Mouse (Mus musculus) ES-Bruce4 (cell line): ENCODE measurements around the gene Hif1an. TPM values are rescaled to one million over a fixed set of nuclear protein-coding genes. Genes with fewer than 3 reads are reported as not detected.

Experiments
- H3K27ac ChIP-seq: 2 replicates; pipeline ENCODE4 v1.5.1; 2012; ENCODE audit warnings: low read length, inconsistent platforms; ENCODE audit not compliant: insufficient read depth
- H3K27me3 ChIP-seq: 2 replicates; pipeline ENCODE4 v1.6.1; 2012; ENCODE audit warnings: mild to moderate bottlenecking, low read length, inconsistent platforms; ENCODE audit not compliant: control insufficient read depth, poor library complexity, insufficient read depth, severe bottlenecking
- H3K36me3 ChIP-seq: 2 replicates; pipeline ENCODE4 v1.6.1; 2012; ENCODE audit warnings: inconsistent platforms, mild to moderate bottlenecking, low read length, moderate library complexity; ENCODE audit not compliant: control insufficient read depth, poor library complexity, insufficient read depth, severe bottlenecking
- H3K4me1 ChIP-seq: one replicate; pipeline ENCODE4 v1.8.1; 2011; ENCODE audit warnings: low read length; ENCODE audit not compliant: control insufficient read depth, insufficient read depth
- H3K4me3 ChIP-seq: 2 replicates; pipeline ENCODE4 v1.5.1; 2011; ENCODE audit warnings: low read depth, mild to moderate bottlenecking, low read length
- H3K9ac ChIP-seq: 2 replicates; pipeline ENCODE4 v1.6.1; 2012; ENCODE audit warnings: low read depth, mild to moderate bottlenecking, inconsistent platforms; ENCODE audit not compliant: poor library complexity, severe bottlenecking
- H3K9me3 ChIP-seq: replicated peaks from 2 replicates; pipeline ENCODE4 v1.6.1; 2012; ENCODE audit warnings: mild to moderate bottlenecking, low read length, inconsistent platforms; ENCODE audit not compliant: control insufficient read depth, poor library complexity, insufficient read depth, severe bottlenecking
- CTCF ChIP-seq: IDR thresholded peaks from one replicate; pipeline ENCODE4 v1.8.1; 2011; ENCODE audit warnings: low read depth, low read length
- EP300 ChIP-seq: IDR thresholded peaks from 2 replicates; pipeline ENCODE4 v1.6.1; 2011; ENCODE audit warnings: low read depth, low read length; ENCODE audit not compliant: insufficient read depth
- POLR2A ChIP-seq: IDR thresholded peaks from one replicate; pipeline ENCODE4 v1.8.1; 2011; ENCODE audit warnings: low read length; ENCODE audit not compliant: insufficient read depth
- polyA plus RNA-seq: library from polyadenylated mRNA; stranded (reverse); fragments of >200 nt; gene quantifications from 2 replicates; pipeline ENCODE4 v1.2.4, GENCODE M21; 2011; ENCODE audit warnings: low read depth; ENCODE audit not compliant: missing spikeins, insufficient read depth, insufficient read length

Gene Hif1an
- polyA plus RNA-seq, 1 experiment, result 26.7 TPM

DNA sequence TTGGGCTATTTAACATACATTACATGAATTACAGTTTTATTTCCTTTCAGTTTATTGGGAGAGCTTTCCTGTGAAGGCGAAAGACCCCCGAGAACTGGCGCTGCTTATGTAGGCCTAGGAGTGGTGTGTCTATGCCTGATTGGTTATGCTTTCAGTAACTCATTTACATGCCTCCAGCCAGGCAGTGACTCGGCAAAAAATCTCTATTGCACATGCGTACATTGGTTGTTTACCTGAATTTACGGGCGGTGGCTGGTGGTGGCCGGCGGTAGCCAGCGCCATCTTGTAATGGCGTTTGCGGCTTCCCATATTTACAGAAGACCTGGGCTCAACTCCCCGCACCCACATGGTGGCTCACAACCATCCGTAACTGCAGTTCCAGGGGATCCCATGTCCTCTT lies 31.5 kb downstream of the Hif1an start:
- H3K9me3 ChIP-seq, result peaks cover 16% of the 10 kb centered on the region
- H3K9ac ChIP-seq, result no peak overlapping the region
- H3K27ac ChIP-seq, result peak overlapping the region; percentile 0
- no peaks in the 10 kb centered on the region for H3K27me3 ChIP-seq
- TF ChIP-seq CTCF (no peak), POLR2A (no peak), EP300 (no peak)
- no peaks in the 10 kb centered on the region for H3K36me3 ChIP-seq
- no peak overlapping the region for H3K4me3 ChIP-seq
- no peaks in the 10 kb centered on the region for H3K4me1 ChIP-seq

DNA sequence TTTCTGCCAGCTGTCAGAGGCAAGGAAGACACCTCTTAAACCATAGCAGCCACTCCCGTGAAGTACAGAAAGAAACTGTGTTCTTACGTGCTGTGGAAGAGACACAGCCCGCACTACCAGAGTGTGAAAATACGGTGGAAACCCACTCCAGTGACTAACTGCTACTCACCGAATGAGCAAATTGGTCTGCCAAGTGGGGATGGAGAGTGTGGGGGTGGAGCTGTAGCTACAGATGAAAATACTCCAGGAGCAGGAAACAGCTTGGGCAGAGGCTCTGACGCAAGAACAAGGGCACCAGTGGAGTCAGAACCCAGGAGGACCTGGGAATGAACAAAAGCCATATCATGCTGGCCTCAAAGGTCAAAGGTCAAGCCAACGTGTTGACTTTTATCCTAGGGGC lies 55.5 kb downstream of the Hif1an start:
- no peak overlapping the region for H3K9ac ChIP-seq
- no peak for TF ChIP-seq POLR2A
- H3K27me3 ChIP-seq, result no peaks in the 10 kb centered on the region
- H3K4me1 ChIP-seq, result no peaks in the 10 kb centered on the region
- no peaks in the 10 kb centered on the region for H3K36me3 ChIP-seq
- no peak overlapping the region for H3K4me3 ChIP-seq
- H3K27ac ChIP-seq, result no peak overlapping the region
- no peaks in the 10 kb centered on the region for H3K9me3 ChIP-seq

Other genes with a start within 250 kb of the Hif1an start
- gene Scd4, start 229.8 kb upstream of the Hif1an start, polyA plus RNA-seq, result 0.19 TPM in 1 of 2 replicates, not detected in the other
- 114 TPM in 2 replicates for gene Scd1, start 155.0 kb upstream of the Hif1an start, polyA plus RNA-seq
- not detected in 2 replicates for gene Wnt8b, start 69.4 kb upstream of the Hif1an start, polyA plus RNA-seq
- 1.8 and 2.1 TPM in 2 replicates for gene Sec31b, start 17.0 kb upstream of the Hif1an start, polyA plus RNA-seq
- gene Gm20538, start 10.0 kb upstream of the Hif1an start, polyA plus RNA-seq, result not detected in 2 replicates
- 181 and 191 TPM in 2 replicates for gene Ndufb8, start 7.4 kb upstream of the Hif1an start, polyA plus RNA-seq
- gene Pax2, start 193.2 kb downstream of the Hif1an start, polyA plus RNA-seq, result not detected in 2 replicates